ENCODE assay signal across 1 mouse cellular context in genomic region chr8:94109835-94110234, GRCm38 (mm10).
TF ChIP-seq lines count a peak whose summit lies in the region.

No protein-coding gene starts in this region.

TF ChIP-seq in CH12.LX, 34 proteins besides CTCF, POLR2A, EP300 and RAD21:
- TF ChIP-seq SMC3 (IDR thresholded peaks at IDR 0.05; ENCODE audit: low read depth, low read length) (peak; percentile 51), MYC (IDR thresholded peaks at IDR 0.05; ENCODE audit: low read depth, low read length) (peak; percentile 70; the same call in 1 of the 2 replicates), JUND (conservative IDR thresholded peaks at IDR 0.05; ENCODE audit: low read depth, low read length) (no peak), ZNF384 (IDR thresholded peaks at IDR 0.05; ENCODE audit: low read depth, low read length) (no peak), TBP (conservative IDR thresholded peaks at IDR 0.05; ENCODE audit: low read depth, low read length) (no peak), IRF4 (IDR thresholded peaks at IDR 0.05; ENCODE audit: low read depth, low read length) (no peak)
